Mouse (Mus musculus): ENCODE results near the gene Gm20604.

The Gm20604 gene

GRCm38 (mm10) chr12:102742056-102742455, 16.4 kb downstream of the Gm20604 start:
- DNase-seq = no peak

- peak; percentile 65 for DNase-seq
Measured at GRCm38 (mm10) chr12:102740285-102740684, 18.2 kb downstream of the Gm20604 start.

GRCm38 (mm10) chr12:102739096-102739495, 19.4 kb downstream of the Gm20604 start:
- DNase-seq = no peak

- peak; percentile 79 for DNase-seq
Measured at GRCm38 (mm10) chr12:102733381-102733780, 25.1 kb downstream of the Gm20604 start.

DNA sequence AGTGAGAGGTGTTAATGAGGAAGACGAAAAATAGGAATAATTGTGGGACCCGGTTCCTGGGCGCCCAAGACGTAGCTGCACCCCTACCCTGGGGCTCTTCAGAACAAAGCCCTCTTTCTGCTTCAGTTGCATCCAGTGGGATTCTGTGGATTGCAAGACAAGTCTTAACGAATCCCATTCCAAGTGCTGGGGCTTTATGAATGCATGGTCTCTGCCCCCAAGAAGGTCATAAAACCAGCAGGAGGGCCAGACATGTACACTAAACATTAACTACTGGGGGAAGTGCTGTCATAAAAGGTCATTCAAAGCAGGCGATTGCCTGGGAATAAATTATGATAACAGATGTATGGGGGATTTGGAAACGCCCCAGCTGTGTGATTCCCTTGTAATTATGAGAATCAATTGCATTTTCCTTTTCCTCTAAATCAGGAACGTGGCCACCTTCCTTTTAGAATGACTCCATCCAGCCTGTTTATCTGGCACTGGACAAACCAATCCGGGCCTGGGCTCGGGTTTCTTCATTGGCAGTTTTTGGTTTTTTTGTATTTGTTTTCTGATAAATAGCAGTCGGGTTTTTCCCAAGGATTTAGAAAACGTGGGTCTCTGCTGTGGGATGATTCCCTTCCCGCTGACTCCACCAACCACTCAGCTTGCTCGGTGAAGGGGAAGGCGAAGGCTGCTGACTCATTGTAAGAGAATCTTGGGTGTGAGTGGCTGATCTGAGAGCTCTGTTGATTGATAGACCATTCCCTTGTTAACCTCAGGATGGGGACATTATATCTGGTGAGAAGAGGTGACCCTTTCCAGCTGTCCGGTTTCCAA, 27.5 kb downstream of the Gm20604 start:
- peak; percentile 22 for DNase-seq

GRCm38 (mm10) chr12:102729855-102730797, 28.3 kb downstream of the Gm20604 start:
- DNase-seq = peak; percentile 87

GRCm38 (mm10) chr12:102725761-102726175, 32.7 kb downstream of the Gm20604 start:
- DNase-seq = no peak

DNA sequence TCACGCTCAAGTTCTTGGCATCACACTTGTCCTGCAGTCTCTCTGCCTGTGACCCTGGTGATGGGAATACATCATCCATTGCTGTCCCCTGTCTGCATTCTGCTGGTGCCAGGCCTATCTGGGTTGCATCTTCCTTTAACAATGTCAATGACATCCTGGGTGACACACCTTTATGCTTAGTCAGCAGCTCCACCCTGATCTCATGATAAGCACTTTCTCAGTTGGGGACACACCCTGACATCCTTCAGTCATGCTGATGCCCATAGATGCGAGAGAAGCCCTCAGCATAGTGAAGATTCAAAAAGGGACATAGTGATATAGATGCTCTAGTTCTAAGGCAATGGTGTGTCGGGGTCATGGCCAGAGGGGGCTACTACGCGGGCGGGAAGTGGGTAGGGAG, 33.3 kb downstream of the Gm20604 start:
- DNase-seq = no peak

GRCm38 (mm10) chr12:102723861-102724260, 34.6 kb downstream of the Gm20604 start:
- DNase-seq = no peak

DNA sequence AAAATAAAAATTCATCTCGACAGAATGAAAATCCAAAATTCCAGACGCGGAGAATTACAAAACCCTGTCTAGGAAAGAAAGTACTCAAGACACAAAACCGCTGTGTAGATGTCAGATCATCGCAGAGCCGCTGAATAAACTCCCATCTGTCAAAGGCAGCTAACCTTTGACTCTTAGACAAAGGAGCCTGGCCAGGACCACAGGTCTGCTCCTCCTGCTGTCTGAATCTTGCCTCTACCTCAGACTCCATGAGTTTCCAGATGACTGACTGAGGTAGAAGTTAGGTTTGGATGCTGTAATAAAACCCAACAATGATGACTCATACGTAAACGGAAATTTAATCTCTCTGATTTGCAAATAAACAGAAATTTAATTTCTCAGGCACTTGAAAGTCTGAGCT, 35.5 kb downstream of the Gm20604 start:
- no peak for DNase-seq

DNA sequence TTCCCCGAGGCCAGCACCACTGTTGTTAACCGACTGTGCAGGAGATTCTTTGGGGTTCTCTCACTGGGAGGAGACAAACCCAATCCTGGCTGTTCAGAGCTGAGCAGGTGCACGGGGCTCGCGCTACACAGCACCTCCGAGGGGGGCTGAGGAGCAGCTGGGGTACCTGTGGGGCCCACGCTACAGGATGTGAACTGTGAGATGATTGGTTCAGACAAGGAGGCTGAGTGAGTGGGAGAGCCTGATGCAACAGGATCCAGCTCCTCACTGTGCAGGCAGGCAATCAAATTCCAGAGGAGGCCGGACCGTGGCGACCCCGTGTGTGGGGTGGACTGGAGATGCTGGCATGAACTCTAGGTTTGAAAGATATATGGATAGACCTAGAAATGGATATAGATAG, 36.0 kb downstream of the Gm20604 start:
- no peak for DNase-seq

- DNase-seq = no peak
Measured at GRCm38 (mm10) chr12:102719552-102720315, 38.7 kb downstream of the Gm20604 start.

DNA sequence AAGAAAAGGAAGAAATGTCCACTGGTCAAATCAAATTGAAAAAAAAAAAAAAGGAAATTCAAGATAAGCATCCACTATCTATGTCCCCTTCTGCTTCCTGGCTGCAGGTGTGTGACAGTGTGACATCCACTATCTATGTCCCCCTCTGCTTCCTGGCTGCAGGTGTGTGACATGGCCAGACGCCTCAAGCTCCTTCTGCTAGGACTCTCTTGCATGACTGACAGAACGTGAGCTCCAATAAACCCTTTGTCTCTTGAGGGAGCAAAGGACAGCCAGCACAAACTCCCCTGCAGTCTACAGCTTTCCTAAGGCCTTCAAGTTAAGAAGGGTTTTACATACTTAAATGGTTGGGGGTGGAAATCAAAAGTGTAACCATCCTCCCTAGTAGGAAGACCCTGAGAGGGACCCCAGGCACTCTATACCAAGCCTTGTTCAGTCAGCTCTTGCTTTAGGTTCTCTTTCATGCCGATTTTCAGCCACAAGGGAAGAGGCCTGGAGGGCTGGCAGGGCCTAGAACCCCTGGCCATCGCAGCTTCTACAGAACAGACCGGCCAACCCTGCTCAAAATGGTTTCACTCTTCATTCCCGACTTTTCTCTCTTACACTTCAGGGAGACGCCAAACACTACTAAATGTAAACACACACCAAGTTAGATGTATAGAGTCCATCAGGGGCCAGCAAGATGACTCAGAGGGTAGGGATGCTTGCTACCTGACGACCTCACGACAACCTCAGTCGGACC, 43.6 kb downstream of the Gm20604 start:
- no peak for DNase-seq

- DNase-seq = no peak
Measured at GRCm38 (mm10) chr12:102714116-102714515, 44.4 kb downstream of the Gm20604 start.

DNA sequence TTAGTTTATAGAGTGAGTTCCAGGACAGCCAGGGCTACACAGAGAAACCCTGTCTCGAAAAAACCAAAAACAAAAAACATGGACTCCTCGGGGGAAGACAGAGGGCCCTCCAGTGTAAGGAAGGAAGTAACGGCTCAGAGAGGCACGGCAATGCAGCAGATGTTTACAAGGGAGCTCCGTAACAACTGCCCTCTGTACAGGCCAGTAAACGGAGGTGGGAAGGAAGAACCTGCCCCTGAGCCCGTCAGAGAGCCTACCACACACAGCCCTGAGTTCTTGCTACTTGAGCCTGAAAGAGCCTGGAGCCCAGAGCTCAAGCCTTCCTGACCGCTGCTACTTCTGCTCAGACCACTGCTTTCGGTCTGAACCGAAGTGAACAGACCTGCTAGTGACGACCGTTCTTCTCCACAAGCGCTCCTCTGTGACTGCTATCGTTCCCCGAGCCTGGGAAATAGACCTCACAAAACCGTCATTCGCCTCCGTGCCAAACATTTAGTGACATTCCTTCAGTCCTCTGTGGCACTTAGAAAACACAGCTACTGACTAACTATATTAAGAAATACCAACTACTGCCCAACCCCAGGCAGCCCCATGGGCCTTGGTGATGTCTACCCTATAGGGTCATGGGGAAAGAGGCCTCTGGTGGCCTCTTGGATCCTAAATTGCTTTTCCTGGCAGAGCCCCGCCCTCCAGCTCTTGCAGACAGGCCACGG, 45.2 kb downstream of the Gm20604 start:
- no peak for DNase-seq

DNA sequence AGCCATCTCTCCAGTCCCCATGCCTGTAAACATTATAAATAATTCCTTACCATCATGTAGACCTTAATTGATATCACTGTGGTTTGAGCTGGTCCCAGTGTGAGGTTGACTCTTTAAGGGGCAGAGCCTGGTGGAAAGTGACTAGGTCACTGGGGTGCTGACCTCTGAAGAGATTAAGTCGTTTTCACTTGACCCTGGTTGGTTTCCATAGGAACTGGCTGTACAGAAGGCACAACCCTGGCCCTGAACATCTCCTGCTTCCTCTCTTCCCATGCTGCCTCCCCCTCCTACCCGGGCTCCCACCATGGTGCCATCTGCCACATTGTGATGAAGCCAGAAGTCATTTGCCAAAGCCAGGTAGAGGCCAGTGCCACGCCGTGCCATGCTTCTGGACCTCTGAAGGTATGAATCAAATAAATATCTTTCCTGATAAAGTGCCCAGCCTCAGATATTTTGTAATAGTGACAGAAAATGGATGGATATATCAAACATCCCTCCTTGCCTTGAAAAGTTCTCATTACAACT, 47.6 kb downstream of the Gm20604 start:
- no peak for DNase-seq

DNA sequence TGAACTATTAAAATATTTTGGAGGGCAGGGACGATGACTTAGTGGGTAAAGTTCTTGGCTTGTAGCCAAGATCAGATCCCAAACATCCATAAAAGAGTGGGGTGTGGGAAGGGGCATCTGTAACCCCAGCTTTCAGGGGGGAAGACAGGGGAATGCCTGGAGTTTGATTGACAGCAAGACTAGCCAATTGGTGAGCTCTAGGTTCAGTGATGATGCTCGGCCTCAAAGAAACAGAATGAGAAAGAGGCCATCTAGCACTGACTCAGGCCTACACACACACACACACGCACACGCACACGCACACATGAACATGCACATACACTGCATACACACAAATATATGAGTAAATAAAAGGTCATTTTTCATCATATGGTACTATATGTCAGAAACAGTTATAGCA, 48.6 kb downstream of the Gm20604 start:
- DNase-seq = no peak

GRCm38 (mm10) chr12:102708220-102708619, 50.3 kb downstream of the Gm20604 start:
- no peak for DNase-seq

DNA sequence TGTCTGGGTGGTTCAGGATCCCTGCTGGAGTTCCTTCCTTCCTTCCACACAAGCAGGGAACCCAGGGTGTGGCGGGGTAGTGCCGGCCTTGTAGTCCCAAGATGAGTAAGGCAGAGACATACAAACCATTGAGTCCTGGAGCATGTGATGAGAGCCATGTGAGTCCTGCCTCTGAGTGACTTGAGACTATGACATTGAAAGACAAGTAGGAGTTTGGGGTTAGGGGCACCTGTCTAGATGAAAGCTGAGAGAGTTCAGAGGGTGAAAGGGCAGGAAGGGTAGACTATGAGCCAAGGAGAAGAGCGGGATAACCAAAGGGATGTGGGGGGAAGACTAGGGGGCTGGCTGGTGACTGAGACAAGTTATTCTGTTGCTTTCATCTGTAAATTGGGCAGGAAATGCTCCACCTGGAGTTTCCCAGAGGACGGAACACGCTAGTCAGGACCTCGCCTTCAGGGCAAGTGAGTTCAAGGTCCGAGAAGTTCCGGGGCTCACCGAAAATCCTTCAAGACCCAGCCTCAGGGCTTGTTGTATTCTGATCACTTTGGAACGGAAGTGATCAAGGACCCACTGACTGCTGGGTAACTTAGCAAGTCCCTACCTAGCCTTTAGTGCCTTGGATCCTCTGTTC, 51.5 kb downstream of the Gm20604 start:
- DNase-seq = no peak

DNA sequence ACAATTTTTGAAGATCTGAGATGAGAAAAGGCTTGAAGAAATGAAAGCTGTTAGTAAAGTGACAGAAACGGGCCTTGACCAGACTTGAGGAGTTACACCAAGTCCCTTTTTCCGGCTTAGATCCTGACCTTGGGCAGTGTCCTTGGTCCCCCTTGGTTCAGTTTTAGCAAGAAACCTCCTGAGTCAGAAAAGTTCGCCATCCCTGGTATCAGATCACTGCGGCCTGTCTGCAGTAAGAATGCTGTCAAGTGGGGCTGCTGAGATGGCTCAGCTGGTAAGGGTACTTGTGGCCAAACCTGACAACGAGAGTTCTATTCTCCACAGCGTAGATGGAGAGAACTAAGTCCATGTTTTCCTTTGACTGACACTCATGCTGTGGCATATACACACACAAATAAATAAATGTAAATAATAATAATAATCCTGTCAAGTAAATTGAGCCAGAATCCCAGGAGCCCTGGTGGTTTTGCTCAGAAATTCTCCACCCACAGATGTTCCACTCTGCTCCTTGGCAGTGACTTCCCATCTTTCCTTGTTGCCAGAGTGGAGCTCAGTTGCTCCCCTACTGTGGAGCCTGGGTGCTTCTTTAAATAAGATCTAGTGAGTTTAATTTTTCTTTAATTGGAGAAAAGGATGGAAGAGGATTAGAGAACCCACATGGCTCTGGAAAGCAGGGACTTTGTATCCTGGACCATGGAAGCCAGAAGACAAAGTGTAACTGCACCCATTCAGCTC, 52.4 kb downstream of the Gm20604 start:
- DNase-seq = no peak
